Mouse (Mus musculus) limb, embryonic 14.5 days (tissue): ENCODE measurements around the gene Mageb1. TPM values are rescaled to one million over a fixed set of nuclear protein-coding genes. Genes with fewer than 3 reads are reported as not detected.
"Not testable (repeated sequence)": the region's sequence is repeated elsewhere in the genome, so short reads cannot be mapped to it uniquely, and the experiment has no call there.

Experiments
- ATAC-seq: fragments of 200-750 bp; cut with Nextera tagmentation; 2 replicates; pipeline ENCODE4 v1.8.0; 2017; ENCODE audit warnings: low read depth, moderate number of reproducible peaks, moderate TSS enrichment; ENCODE audit not compliant: low FRiP score
- DNase-seq: peaks from one replicate; pipeline ENCODE4 v3.0.0-alpha.2; 2015; ENCODE audit warnings: low spot score
- H3K27ac ChIP-seq: fragments of 300-500 bp; sonication (generic); replicated peaks from 2 replicates; pipeline ENCODE4 v1.5.1; 2014; ENCODE audit warnings: low read depth, mild to moderate bottlenecking, low read length, moderate library complexity, mixed read lengths
- H3K27me3 ChIP-seq: fragments of 300-500 bp; sonication (generic); 2 replicates; pipeline ENCODE4 v1.6.1; 2014; ENCODE audit warnings: low read length, mixed read lengths; ENCODE audit not compliant: control insufficient read depth, insufficient read depth
- H3K36me3 ChIP-seq: fragments of 300-500 bp; sonication (generic); 2 replicates; pipeline ENCODE4 v1.6.1; 2014; ENCODE audit warnings: mild to moderate bottlenecking, low read length, moderate library complexity, mixed read lengths; ENCODE audit not compliant: control insufficient read depth, insufficient read depth
- H3K4me1 ChIP-seq: fragments of 300-500 bp; sonication (generic); 2 replicates; pipeline ENCODE4 v1.6.1; 2014; ENCODE audit warnings: antibody characterized with exemption, low read length, mixed read lengths; ENCODE audit not compliant: control insufficient read depth, insufficient read depth
- H3K4me2 ChIP-seq: fragments of 300-500 bp; sonication (generic); replicated peaks from 2 replicates; pipeline ENCODE4 v1.6.1; 2014; ENCODE audit warnings: low read depth, mild to moderate bottlenecking, low read length, moderate library complexity; ENCODE audit not compliant: severe bottlenecking
- H3K4me3 ChIP-seq: fragments of 300-500 bp; sonication (generic); replicated peaks from 2 replicates; pipeline ENCODE4 v1.5.1; 2014; ENCODE audit warnings: low read length
- H3K9ac ChIP-seq: fragments of 300-500 bp; sonication (generic); 2 replicates; pipeline ENCODE4 v1.6.1; 2014; ENCODE audit warnings: mild to moderate bottlenecking, low read depth, low read length, moderate library complexity; ENCODE audit not compliant: severe bottlenecking
- H3K9me3 ChIP-seq: fragments of 300-500 bp; sonication (generic); 2 replicates; pipeline ENCODE4 v1.6.1; 2016; ENCODE audit warnings: low read length; ENCODE audit not compliant: control insufficient read depth
- WGBS: fragments of 180-500 bp; shearing (Covaris S2); extraction: QIAGEN DNeasy Blood & Tissue Kit; methylation state at CpG from one replicate; pipeline ENCODE4 v1.1.7; 2014; 5-methylcytosine and 5-hydroxymethylcytosine counted together
- polyA plus RNA-seq, 2 experiments: library from polyadenylated mRNA; depleted of rRNA in 1 of 2; stranded (reverse) in 1 of 2; unstranded in 1 of 2; fragments of >200 nt; fragmentation: Nextera tagmentation in 1 of 2; extraction: Ambion mirVana in 1 of 2; gene quantifications; 2 replicates each; pipeline versions ENCODE4 v1.2.1 to v1.2.3; 2012 to 2014

The Mageb1 gene
- polyA plus RNA-seq (2012; rRNA removed) = not detected in 2 replicates
- polyA plus RNA-seq (2014; fragmentation: Nextera tagmentation; extraction: Ambion mirVana) = not detected in 2 replicates

- not testable (repeated sequence) for H3K27me3 ChIP-seq, H3K9me3 ChIP-seq, H3K4me1 ChIP-seq, H3K36me3 ChIP-seq, H3K9ac ChIP-seq, H3K27ac ChIP-seq, DNase-seq, ATAC-seq, H3K4me3 ChIP-seq, H3K4me2 ChIP-seq
- 0% methylated on average over 1 of the region's 1 CpGs for WGBS
Observed at GRCm38 (mm10) chrX:92016233-92016632, at the start of gene Mageb1. TSS of gene Mageb1 (minus strand) at chrX:92016333.

Other genes starting within 250 kb of the Mageb1 start
- not detected in 2 replicates for gene Mageb5, start 233.3 kb downstream of the Mageb1 start, polyA plus RNA-seq (2012; rRNA removed)
- gene Mageb5, start 233.3 kb downstream of the Mageb1 start, polyA plus RNA-seq (2014; fragmentation: Nextera tagmentation; extraction: Ambion mirVana) = not detected in 2 replicates